ENCODE assay signal across 29 mouse cellular contexts in the genomic region with DNA sequence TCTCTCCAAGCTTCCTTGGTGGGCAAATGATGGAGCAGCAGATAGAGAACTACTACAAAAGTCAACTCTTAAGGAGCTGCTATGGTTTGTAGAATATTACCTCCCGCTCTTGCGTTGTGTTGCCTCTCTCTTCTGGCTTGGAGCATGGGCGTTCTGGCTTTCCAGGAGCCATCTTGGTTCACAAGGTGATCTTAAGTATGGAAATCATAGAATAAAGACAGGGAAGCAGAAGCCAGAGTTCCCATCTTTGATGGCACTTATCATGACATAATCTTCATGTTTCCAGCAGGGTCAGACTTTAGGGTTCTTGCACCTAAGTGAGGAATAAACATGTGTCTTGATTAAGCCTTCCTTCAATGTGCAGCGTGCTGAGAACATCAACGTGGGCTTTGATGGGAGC. TPM values are rescaled to one million over a fixed set of nuclear protein-coding genes. Genes with fewer than 3 reads are reported as not detected.
"Had no signal": no experiment of that assay in that cellular context is flagged by ENCODE, and none has a peak within 500 bp of the region (broad histone marks: within the 10 kb centered on the region; RNA-seq: fewer than 3 reads in every experiment).

No protein-coding gene starts in this region.

- H3K4me3 ChIP-seq: liver, embryonic 13.5 days; neural tube, embryonic 12.5 days; neural tube, embryonic 15.5 days had no signal

- DNase-seq: kidney, adult 9 months; kidney, postnatal 14 days; kidney, postnatal 4 days; liver, embryonic 13.5 days; lung, adult 2 months; lung, postnatal 14 days; lung, postnatal 4 days; midbrain, embryonic 14.5 days; right cerebral cortex, adult 18-20 months; right cerebral cortex, postnatal 14 days; right cerebral cortex, postnatal 4 days; thymus, postnatal 25 days had no signal

- H3K27me3 ChIP-seq: liver, embryonic 13.5 days; neural tube, embryonic 12.5 days; neural tube, embryonic 15.5 days had no signal

- H3K9me3 ChIP-seq: liver, embryonic 13.5 days; neural tube, embryonic 12.5 days; neural tube, embryonic 15.5 days had no signal

- H3K36me3 ChIP-seq: liver, embryonic 13.5 days; neural tube, embryonic 12.5 days; neural tube, embryonic 15.5 days had no signal

- H3K4me1 ChIP-seq: neural tube, embryonic 12.5 days; neural tube, embryonic 15.5 days had no signal

- H3K27ac ChIP-seq: liver, embryonic 13.5 days; neural tube, embryonic 12.5 days; neural tube, embryonic 15.5 days; stomach, postnatal 0 days had no signal

RNA-seq across cellular contexts. Expression of a gene that starts 32.7 kb away (rescaled TPM):
- total RNA-seq: megakaryocyte-erythroid progenitor cell, adult 5-6 weeks had no signal

RNA-seq across cellular contexts. Expression of a gene that starts 42.4 kb away (rescaled TPM):
- total RNA-seq: layer of hippocampus, adult 18-20 months; layer of hippocampus, postnatal 14 days; left cerebral cortex, adult 8-10 months; left cerebral cortex, postnatal 36 days; liver, adult 2 months; megakaryocyte progenitor cell, adult 5-6 weeks; megakaryocyte-erythroid progenitor cell, adult 5-6 weeks; midbrain, postnatal 0 days had no signal
- polyA plus RNA-seq: kidney, embryonic 16.5 days; limb, embryonic 11.5 days; liver, embryonic 13.5 days; lung, adult 2 months; lung, embryonic 16.5 days; midbrain, embryonic 11.5 days; midbrain, embryonic 14.5 days; midbrain, postnatal 0 days; neural tube, embryonic 12.5 days; neural tube, embryonic 15.5 days; stomach, embryonic 14.5 days; stomach, postnatal 0 days; thymus, postnatal 0 days had no signal
